Mouse (Mus musculus): ENCODE results near the gene Pcbp2. TPM values are rescaled to one million over a fixed set of nuclear protein-coding genes. Genes with fewer than 3 reads are reported as not detected.

Gene Pcbp2
- 119 TPM for polyA plus RNA-seq (2017; shearing (Covaris generic))

DNA sequence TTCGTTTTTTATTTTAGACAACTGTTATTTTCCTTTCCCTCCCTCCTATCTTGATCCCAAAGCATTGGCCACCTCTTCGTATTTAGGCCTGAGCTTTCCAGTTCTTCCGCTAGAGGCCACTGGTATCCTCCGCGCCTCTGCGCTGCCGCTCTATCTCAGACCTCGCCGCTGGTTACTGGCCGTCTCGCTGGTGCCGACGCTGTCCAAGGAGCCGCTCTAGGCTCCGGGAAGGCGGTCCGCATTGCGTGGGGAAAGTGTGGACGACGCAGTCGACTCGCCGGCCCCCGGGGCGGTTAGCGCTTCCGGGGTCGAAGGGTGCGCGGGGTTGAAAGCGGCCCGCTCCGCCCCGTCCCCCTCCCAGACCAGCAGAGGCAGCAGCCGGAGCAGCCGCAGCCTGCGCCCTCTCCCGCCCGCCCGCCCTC, at the start of gene Pcbp2:
Pcbp2 (plus strand) TSS at position 357 of the 422 bp plus-strand sequence.

DNA sequence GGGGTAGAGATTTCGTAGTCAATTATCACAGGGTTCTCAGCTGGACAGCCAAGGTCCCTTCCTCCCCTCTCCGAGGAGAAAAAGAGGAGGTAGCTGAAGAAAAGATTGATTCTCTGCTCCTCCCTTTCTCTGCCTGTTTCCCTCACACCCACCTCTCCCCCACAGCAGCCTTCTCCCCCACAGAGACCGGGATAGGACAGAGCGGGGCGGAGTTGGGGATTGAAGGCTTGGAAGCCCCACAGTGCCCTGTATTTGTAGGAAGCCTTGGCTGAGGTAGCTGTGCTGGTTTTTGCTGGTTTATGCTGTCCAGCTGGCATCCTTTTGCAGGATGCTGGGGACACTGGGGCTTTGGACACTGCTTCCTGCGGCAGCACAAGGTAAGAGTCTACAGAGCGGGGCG, 25.2 kb upstream of the Pcbp2 start, which contains the start of gene Amhr2:
Amhr2 (plus strand) TSS at position 222 of the 400 bp plus-strand sequence.

GRCm38 (mm10) chr15:102458904-102459317, 11.4 kb upstream of the Pcbp2 start, which contains the start of gene Prr13:
Prr13 (plus strand) TSS chr15:102459028.

DNA sequence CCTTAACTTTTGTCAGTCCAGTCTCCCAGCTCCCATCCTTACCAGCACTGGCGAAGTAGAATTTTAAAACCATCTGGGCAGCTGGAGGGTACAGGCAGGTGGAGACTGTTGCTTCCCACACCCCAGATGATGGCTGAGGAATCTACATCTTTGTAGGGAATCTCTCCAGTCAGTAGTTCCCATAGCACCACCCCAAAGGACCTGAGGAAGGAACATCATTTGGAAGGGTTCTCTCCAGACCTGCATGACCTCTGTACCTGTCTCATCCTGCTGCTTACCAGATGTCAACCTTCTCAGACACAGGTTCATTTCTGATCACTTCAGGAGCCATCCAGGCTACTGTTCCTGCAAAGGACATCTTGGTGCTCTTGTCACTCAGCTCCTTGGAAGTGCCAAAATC, 33.1 kb downstream of the Pcbp2 start, which contains the start of gene Gm10337:
Gm10337 (plus strand) TSS at position 276 of the 400 bp plus-strand sequence.

GRCm38 (mm10) chr15:102516728-102517404, 46.5 kb downstream of the Pcbp2 start, which contains the start of gene Map3k12:
Map3k12 (minus strand) TSS chr15:102517064.

GRCm38 (mm10) chr15:102517976-102518858, 47.9 kb downstream of the Pcbp2 start, which contains the start of gene Tarbp2:
Tarbp2 (plus strand) TSS chr15:102518192.

GRCm38 (mm10) chr15:102524892-102525485, 54.6 kb downstream of the Pcbp2 start, which contains the start of gene Npff:
Npff (minus strand) TSS chr15:102524942.

Other genes starting within 250 kb of the Pcbp2 start
- 962 TPM for gene Itgb7, start 238.6 kb upstream of the Pcbp2 start, polyA plus RNA-seq (2017; shearing (Covaris generic))
- gene Rarg, start 213.0 kb upstream of the Pcbp2 start, polyA plus RNA-seq (2017; shearing (Covaris generic)) = 46.7 TPM
- gene Gm9918, start 200.0 kb upstream of the Pcbp2 start, polyA plus RNA-seq (2017; shearing (Covaris generic)) = not detected
- gene Mfsd5, start 191.1 kb upstream of the Pcbp2 start, polyA plus RNA-seq (2017; shearing (Covaris generic)) = 82.2 TPM
- gene Espl1, start 174.3 kb upstream of the Pcbp2 start, polyA plus RNA-seq (2017; shearing (Covaris generic)) = 3.0 TPM
- 582 TPM for gene Pfdn5, start 144.4 kb upstream of the Pcbp2 start, polyA plus RNA-seq (2017; shearing (Covaris generic))
- 99.5 TPM for gene Myg1, start 138.8 kb upstream of the Pcbp2 start, polyA plus RNA-seq (2017; shearing (Covaris generic))
- gene Aaas, start 119.8 kb upstream of the Pcbp2 start, polyA plus RNA-seq (2017; shearing (Covaris generic)) = 58.8 TPM
- gene Sp7, start 103.4 kb upstream of the Pcbp2 start, polyA plus RNA-seq (2017; shearing (Covaris generic)) = not detected
- 19.6 TPM for gene Sp1, start 64.4 kb upstream of the Pcbp2 start, polyA plus RNA-seq (2017; shearing (Covaris generic))
- not detected for gene Amhr2, start 25.2 kb upstream of the Pcbp2 start, polyA plus RNA-seq (2017; shearing (Covaris generic))
- 748 TPM for gene Prr13, start 11.5 kb upstream of the Pcbp2 start, polyA plus RNA-seq (2017; shearing (Covaris generic))
- not detected for gene Gm10337, start 33.2 kb downstream of the Pcbp2 start, polyA plus RNA-seq (2017; shearing (Covaris generic))
- 11.1 TPM for gene Map3k12, start 46.5 kb downstream of the Pcbp2 start, polyA plus RNA-seq (2017; shearing (Covaris generic))
- 55.5 TPM for gene Tarbp2, start 47.7 kb downstream of the Pcbp2 start, polyA plus RNA-seq (2017; shearing (Covaris generic))
- 4.6 TPM for gene Npff, start 54.4 kb downstream of the Pcbp2 start, polyA plus RNA-seq (2017; shearing (Covaris generic))
- gene Gm28047, start 154.5 kb downstream of the Pcbp2 start, polyA plus RNA-seq (2017; shearing (Covaris generic)) = not detected
- gene Atf7, start 154.9 kb downstream of the Pcbp2 start, polyA plus RNA-seq (2017; shearing (Covaris generic)) = 46.8 TPM
- gene Atp5g2, start 201.8 kb downstream of the Pcbp2 start, polyA plus RNA-seq (2017; shearing (Covaris generic)) = 22.4 TPM